Mouse (Mus musculus): ENCODE results near the gene Sh3kbp1.
A peak's percentile ranks its signal among the peaks of the same experiment; 100 is the strongest.

The Sh3kbp1 gene

DNA sequence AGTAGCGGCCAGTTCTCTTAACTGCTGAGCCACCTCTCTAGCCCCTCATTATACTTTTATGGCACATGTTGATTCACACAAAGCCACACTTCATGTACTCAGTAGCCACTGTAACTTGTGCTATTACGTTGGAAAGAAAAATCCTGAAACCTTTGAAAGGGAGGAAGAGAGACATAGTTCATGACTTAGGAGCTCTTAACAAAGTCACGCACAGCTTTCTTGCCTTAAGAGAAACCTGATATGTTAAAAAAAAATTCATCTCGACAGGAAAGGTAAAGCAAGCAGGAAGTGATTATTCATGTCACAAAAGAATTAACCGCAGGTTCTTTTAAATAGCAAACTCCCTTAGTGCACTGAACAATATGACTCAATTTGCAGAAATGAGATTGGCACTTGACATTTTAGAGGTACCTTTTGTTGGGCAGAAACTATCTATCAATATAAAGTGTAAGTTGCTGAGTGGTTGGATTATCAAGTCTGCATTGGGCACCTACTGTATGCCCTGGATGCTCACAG, 51.3 kb downstream of the Sh3kbp1 start:
- DNase-seq, result no peak

- no peak for DNase-seq
Measured at GRCm38 (mm10) chrX:159685521-159685920, 58.4 kb downstream of the Sh3kbp1 start.

GRCm38 (mm10) chrX:159686850-159687249, 59.8 kb downstream of the Sh3kbp1 start:
- DNase-seq, result no peak

- DNase-seq, result no peak
Measured at GRCm38 (mm10) chrX:159688698-159689097, 61.6 kb downstream of the Sh3kbp1 start.

DNA sequence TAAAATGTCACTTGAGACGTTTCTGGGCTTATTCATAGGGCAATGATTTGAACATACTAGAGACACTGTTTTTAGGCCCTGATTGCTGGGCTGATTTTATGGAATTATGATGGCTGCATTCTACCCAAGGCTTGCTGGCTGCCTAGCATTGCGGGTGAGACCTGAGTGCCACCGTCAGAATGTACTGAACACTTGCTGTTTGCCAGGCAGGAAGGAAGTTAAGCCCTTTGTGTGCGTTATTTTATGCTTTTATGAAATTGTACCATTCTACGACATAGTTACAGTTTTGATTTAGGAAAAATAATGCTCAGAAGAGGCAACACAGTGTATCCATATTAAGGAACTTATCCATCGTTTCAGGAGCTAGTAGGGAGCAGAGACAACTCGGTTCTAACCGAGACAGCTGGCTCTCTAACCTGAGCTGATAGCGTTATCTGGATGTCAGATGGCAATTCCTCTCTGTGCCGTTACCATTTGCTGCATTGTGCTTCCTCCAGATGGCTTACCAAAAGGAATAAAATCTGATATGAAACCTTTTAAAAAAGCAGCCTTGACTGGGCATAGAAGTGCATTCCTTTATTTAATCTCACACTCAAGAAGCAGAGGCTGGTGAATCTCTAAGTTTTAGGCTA, 62.8 kb downstream of the Sh3kbp1 start:
- DNase-seq, result no peak

DNA sequence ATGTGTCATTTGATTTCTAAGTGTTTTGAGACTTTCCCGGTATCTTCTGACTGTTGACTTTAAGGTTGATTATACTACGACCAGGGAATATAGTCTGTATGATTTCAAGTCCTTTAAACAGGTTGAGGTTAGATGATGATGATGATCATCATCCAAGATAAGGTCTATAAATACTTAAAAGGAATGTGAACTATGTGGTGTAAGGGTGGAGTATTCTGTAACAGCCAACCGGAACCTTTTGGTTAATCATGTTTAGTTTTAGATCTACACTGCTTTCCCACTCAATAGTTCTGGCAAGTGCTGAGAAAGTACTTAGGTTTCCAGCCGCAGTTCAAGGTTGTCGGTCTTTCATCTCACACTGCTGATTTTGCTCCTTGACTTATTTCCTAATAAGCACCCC, 66.1 kb downstream of the Sh3kbp1 start:
- DNase-seq, result no peak

DNA sequence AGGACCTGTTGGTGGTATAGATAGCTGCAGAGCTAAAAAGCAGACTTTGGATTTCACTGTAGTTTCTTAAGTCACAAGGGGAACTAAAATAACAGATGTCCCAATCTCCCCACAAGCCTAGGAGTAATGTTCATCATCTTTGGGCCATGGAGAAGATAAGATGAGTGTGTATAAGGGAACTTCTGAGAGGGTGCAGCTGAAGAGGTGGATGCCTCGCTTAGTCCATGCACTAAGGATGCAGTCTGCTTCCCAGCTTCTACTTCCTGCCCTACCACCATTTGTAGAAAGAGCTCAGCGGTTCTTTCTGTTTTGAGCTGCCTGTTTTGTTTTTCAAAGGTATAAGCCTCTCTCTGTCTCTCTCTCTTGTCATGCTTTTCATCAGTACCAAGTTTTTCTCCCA, 69.5 kb downstream of the Sh3kbp1 start:
- DNase-seq, result no peak

DNA sequence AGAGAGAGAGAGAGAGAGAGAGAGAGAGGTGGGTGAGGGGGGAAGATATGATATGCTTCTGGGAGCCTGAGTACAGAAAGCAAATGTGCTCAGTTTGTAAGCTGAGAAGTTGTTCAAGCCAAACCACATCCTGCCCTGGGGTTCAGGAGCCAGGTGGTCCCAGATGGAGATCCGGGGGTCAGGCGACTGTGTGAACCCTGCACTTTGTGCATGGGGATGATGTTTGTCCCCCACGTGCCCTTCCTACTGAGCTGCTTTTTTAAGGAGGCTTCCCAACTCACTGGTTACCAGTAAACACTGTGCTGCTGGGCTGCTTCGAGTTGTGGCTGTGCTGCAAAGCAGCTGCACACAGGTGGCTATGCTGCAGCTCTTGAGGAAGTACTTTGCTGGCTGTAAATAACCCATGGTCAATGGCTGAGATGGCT, 70.0 kb downstream of the Sh3kbp1 start:
- DNase-seq, result no peak

DNA sequence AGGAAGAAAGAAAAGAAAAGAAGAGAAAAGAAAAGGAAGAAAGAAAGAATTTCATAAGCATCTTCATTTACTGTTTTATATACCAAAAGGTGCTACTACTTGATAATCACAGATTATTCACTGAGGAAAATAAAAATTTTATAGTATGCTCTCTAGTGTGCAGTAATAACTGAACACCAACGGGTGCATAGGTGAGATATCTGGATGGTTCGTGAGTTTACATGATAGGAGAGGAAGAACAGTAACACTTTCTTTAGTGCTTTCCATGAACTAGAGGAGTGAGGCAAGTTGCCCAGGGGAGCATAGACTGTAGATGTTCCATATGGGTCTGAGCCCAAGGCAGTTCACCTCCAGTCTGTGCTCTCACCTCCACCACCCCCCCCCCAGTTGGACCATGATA, 75.8 kb downstream of the Sh3kbp1 start:
- no peak for DNase-seq

DNA sequence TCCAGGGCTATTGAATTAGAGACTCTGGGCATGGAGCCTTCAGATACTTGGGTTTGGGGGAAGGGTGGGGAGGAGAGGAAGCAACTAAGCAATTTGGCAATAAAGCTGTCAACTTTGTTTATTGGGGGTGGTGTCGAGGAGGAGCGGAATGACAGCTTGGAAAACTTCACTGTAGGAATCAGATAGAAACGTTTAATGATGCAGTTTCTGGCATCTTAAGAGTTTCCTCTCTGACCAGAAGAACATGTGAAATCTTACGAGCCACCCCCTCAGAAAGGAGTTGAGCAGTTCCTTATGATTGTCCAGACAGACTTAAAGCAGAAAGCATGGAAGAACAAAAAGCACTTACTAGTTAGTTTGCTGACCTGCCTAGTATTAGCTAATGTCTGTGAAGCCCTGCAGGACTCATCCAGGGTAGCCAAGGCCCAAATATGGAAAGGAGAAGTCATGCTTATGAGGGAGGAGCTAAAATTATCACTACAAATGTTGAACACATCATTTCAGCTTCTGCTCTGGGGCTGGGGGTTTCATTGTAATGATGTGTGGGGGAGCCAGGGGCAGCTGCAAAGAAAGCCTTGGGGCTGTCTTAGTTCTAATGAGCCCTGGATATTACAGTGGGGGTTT, 77.4 kb downstream of the Sh3kbp1 start:
- DNase-seq, result no peak

DNA sequence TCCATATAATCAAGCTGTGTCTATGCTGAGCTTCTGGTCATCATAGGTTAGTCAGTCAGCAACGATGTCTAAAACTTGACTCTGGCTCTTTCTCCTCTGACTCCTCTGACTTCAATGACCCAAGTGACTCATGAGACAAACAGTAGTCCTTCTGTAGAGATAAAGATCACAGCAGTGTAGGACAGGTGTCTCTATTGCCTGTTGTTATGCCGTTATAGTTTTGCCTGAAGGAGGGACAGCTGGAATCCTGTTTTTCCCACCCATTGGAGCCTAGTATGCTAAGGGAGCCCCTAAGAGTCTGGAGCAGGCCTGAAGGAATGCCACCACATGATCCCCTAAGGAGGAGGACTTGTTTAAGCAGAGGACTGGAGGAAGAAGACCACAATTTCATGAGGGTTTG, 78.3 kb downstream of the Sh3kbp1 start:
- no peak for DNase-seq

- no peak for DNase-seq
Measured at GRCm38 (mm10) chrX:159708076-159708830, 81.2 kb downstream of the Sh3kbp1 start.

DNA sequence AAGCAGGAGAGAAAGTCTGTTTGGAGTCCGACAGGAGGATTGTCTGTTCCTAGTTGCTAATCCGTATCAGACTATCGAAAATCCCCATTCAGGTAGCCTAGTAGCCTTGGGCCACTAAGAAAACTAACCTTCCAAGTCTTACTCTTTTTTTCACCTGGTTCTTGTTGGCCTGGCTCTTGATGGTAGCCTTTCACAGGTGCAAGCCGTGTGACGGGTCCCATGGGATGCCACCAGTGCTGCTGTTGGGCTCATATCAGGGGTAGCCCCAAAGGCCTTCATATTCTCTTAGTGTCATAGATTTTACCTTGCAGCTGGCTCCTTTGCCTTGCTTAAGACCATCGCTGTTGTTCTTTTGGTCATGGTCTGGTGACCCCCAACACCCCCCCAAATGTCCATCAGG, 82.2 kb downstream of the Sh3kbp1 start:
- DNase-seq, result no peak

GRCm38 (mm10) chrX:159711070-159712029, 84.3 kb downstream of the Sh3kbp1 start:
- DNase-seq, result no peak

DNA sequence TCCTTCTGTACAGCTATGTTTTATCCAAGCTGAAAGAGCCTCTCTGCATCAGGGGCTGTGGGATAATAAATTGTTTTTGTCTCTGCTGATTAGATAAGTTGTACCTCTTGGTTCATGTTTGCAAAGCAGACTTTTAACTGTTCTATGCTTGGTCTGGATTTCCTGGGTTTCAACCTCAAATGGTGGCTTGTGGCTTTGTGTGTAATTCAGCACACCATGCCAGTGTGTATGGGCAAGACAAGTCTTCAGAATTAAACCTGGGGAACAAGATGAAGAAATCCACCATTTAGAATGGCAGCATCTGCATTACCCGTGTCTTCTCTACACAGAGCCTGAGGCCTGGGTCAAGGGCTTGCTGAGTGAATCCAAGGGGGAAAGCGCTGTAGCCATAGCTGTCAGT, 86.1 kb downstream of the Sh3kbp1 start:
- no peak for DNase-seq

DNA sequence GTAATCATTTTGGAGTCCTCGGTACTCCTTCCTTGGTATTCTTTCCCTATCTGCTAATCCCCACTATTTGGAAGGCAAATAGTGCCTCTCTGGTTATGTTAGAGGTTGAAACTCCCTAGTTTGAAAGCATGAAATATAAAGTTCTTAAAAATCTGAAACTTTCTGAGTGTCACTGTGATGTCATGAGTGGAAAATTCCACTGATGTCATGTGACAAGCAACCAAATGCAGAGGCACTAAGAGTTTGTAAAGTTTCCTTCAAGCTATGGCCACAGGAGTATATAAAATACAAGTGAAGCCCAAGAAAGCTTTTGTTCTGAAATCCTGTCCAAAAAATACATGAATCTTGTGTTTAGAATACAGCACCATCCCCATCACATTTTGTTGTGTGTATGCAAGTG, 94.3 kb downstream of the Sh3kbp1 start:
- no peak for DNase-seq

DNA sequence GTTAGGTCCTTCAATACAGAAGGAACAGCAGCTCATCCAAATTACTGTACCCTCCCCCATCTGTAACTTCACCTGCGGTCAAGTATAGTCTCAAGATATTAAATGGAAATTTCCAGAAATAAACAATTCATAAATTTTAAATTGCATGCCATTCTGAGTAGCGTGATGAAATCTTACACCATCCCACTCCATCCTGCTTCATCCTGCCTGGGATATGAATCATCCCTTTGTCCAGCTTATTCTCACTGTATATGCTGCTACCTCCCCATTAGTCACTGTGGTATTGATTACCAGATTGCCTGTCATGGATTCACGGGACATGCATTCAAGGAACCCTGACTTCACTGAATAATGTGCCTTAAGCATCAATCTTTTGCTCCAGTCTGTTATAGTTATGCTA, 104.3 kb downstream of the Sh3kbp1 start:
- DNase-seq, result no peak

- no peak for DNase-seq
Measured at GRCm38 (mm10) chrX:159732845-159733244, 105.8 kb downstream of the Sh3kbp1 start.

GRCm38 (mm10) chrX:159733948-159734347, 106.9 kb downstream of the Sh3kbp1 start:
- no peak for DNase-seq

DNA sequence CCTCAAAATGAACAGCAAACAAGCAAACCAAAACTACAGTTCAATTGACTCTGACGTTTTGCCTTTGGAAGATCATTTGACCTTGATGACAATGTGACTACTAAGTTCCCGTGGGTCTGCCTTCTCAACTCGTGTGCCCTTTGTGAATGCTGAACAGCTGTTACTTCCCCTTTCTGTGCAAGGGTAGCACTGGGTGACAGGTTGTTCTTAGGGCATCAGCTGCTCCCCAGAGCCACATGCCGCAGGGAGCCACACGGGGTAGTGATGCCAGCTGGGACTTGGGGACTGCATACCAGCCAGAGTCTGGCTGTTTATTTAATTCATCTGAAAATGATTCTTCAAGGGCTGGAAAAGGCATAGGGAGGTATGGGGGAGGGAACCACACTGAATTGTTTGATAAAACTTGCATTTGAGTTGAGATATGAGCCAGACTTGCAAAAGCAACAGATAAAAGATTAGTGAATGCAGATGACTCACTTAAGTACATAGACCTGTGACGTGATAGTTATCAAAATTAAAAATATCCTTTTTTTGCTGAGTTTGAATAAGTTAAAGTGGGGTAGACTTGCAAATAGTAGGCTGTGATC, 108.5 kb downstream of the Sh3kbp1 start:
- no peak for DNase-seq

DNA sequence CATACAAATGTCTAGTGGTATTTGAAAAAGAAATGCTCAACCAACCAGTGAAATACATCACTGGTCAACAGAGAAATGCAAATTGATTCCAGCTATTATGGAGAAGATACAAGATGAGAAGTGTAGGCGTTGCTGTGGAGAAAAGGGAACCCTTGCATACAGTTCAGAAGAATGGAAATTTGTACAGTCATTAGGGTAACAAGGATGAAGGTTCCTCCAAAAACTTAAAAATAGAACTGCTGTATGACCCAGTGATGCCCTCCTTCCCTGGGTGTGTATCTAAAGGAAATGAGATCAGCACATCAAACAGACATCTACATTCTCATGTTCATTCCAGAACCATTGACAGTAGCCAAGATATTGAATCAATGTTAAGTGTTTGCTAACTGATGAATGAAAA, 110.3 kb downstream of the Sh3kbp1 start:
- DNase-seq, result no peak

- peak; percentile 26 for DNase-seq
Measured at GRCm38 (mm10) chrX:159744035-159744434, 117.0 kb downstream of the Sh3kbp1 start.

All from lung, postnatal 14 days (tissue).